Mouse (Mus musculus): ENCODE measurements around the gene Wnk1.

Gene Wnk1

GRCm38 (mm10) chr6:120040557-120040857, 2.0 kb upstream of the Wnk1 start:
- DNase-seq (ENCODE audit: low spot score), result no peak

- DNase-seq (ENCODE audit: low spot score), result peak; percentile 16
These were observed 1.4 kb upstream of the Wnk1 start for GRCm38 (mm10) chr6:120039668-120040556.

GRCm38 (mm10) chr6:120039256-120039563, 738 bp upstream of the Wnk1 start:
- no peak for DNase-seq (ENCODE audit: low spot score)

GRCm38 (mm10) chr6:120037636-120038365, 671 bp downstream of the Wnk1 start:
- DNase-seq (ENCODE audit: low spot score), result peak; percentile 30

- no peak for DNase-seq (ENCODE audit: low spot score)
These were observed 1.4 kb downstream of the Wnk1 start for GRCm38 (mm10) chr6:120037004-120037635.

- no peak for DNase-seq (ENCODE audit: low spot score)
These were observed 13.9 kb downstream of the Wnk1 start for GRCm38 (mm10) chr6:120024577-120024976.

GRCm38 (mm10) chr6:120023746-120024145, 14.7 kb downstream of the Wnk1 start:
- no peak for DNase-seq (ENCODE audit: low spot score)

- no peak for DNase-seq (ENCODE audit: low spot score)
These were observed 16.4 kb downstream of the Wnk1 start for GRCm38 (mm10) chr6:120022042-120022441.

- DNase-seq (ENCODE audit: low spot score), result no peak
These were observed 18.8 kb downstream of the Wnk1 start for GRCm38 (mm10) chr6:120019697-120020096.

- DNase-seq (ENCODE audit: low spot score), result no peak
These were observed 25.3 kb downstream of the Wnk1 start for GRCm38 (mm10) chr6:120013125-120013524.

- no peak for DNase-seq (ENCODE audit: low spot score)
These were observed 27.0 kb downstream of the Wnk1 start for GRCm38 (mm10) chr6:120011440-120011839.

- DNase-seq (ENCODE audit: low spot score), result no peak
These were observed 27.5 kb downstream of the Wnk1 start for GRCm38 (mm10) chr6:120011001-120011400.

- no peak for DNase-seq (ENCODE audit: low spot score)
These were observed 27.9 kb downstream of the Wnk1 start for GRCm38 (mm10) chr6:120010535-120010934.

GRCm38 (mm10) chr6:120001718-120002117, 36.8 kb downstream of the Wnk1 start:
- DNase-seq (ENCODE audit: low spot score), result no peak

- DNase-seq (ENCODE audit: low spot score), result no peak
These were observed 42.0 kb downstream of the Wnk1 start for GRCm38 (mm10) chr6:119996480-119996879.

- DNase-seq (ENCODE audit: low spot score), result no peak
These were observed 114.1 kb downstream of the Wnk1 start for GRCm38 (mm10) chr6:119924235-119925005.

GRCm38 (mm10) chr6:119922544-119922943, 115.9 kb downstream of the Wnk1 start:
- DNase-seq (ENCODE audit: low spot score), result no peak

GRCm38 (mm10) chr6:119922136-119922535, 116.3 kb downstream of the Wnk1 start:
- DNase-seq (ENCODE audit: low spot score), result no peak

GRCm38 (mm10) chr6:119918561-119919181, 119.8 kb downstream of the Wnk1 start:
- no peak for DNase-seq (ENCODE audit: low spot score)

- no peak for DNase-seq (ENCODE audit: low spot score)
These were observed 122.8 kb downstream of the Wnk1 start for GRCm38 (mm10) chr6:119915710-119916109.

GRCm38 (mm10) chr6:119912046-119912445, 126.4 kb downstream of the Wnk1 start:
- no peak for DNase-seq (ENCODE audit: low spot score)

GRCm38 (mm10) chr6:119905461-119905860, 133.0 kb downstream of the Wnk1 start:
- DNase-seq (ENCODE audit: low spot score), result no peak

All from urinary bladder, postnatal 10 days (tissue).